Mouse (Mus musculus): ENCODE results near the gene Nup155.
"Not testable (repeated sequence)": the region's sequence is repeated elsewhere in the genome, so short reads cannot be mapped to it uniquely, and the experiment has no call there.

Nup155 gene

DNA sequence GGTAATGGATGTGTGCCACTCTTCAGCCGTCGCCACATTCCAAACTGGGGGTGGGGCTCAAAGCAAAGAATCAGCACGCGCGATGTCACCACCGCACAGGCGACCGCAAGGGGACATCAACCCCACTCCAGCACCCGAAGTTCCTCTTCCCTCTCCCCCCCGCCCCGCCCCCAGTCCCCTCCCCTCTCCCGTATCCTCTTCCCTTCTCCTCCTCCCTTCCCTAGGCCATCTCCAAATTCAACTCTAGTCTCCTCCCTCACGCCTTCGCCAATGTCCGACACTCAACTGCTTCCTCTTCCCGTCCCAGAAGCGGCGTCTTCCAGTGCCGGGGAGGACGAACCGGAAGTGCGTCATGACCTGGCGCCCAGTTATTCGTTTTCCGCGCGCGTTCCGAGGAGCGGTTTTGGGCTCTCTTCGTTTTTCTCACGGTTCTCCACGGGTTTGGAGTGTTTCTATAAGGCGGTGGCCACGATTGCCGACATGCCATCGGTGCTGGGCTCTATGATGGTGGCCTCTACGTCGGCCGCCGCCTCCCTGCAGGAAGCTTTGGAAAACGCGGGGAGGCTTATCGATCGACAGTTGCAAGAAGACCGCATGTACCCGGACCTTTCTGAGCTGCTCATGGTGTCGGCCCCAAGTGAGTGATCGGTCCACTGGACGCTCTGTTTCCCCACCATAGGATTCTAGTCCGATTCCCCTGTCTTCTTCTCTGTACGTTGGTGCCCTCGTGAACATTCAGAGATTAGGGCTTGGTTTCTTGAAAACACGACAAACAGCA, at the start of gene Nup155:
Nup155 (plus strand) TSS at position 308 of the 778 bp plus-strand sequence.
- peak; percentile 94 to 95 for DNase-seq

DNA sequence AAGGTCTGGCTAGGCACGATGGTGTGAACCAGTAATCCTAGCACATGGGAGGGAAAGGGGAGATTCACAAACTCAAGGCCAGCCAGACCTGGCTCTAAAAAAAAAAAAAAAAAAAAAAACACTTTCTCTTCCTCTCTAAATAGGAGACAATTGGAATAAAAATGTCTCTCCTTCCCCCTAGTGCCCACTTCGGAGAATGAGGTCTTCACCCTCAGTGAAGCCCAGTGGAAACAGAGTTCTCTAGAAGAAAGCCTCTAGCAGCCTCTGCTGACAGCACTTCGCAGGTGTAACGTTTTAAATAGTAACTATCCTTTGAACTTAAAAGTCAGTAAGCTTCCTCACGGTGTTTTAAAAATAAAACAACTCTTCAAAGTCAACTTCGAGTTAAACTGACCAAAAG, 43.9 kb upstream of the Nup155 start:
- DNase-seq = peak in 1 of 2 experiments; percentile 7

DNA sequence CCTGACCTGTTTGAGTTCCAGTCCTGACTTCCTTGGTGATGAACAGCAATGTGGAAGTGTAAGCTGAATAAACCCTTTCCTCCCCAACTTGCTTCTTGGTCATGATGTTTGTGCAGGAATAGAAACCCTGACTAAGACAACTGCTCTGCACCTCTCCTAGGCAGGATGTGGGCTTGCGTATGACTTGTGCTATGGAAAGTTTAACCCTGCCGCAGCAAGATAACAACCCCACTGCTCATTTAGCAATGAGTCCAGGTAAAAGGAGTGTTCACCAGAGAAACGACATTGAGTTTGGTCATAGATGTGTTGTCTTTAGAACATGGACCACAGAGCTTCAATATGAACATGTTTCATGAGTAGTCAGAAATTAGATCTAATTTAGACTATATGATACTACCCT, 35.9 kb upstream of the Nup155 start:
- not testable (repeated sequence) for DNase-seq

DNA sequence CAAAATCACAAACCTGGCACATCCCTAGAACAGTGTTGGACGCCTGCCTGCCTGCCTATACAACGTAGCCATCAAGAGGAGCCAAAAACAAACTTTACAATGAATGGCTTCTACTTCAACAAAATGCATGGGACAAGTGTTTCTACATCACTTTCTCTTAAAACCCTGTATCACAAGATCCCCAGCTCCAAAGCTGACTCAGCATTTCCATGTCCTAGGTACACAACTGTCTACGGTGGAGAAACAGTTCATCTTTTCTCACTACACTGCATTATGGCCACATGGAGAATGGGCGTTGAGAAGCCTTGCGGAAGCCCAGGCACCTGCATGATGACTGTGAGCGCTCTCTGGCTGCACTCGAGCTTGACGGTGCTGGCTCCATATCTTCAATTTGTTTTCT, 26.9 kb upstream of the Nup155 start:
- DNase-seq = no peak

DNA sequence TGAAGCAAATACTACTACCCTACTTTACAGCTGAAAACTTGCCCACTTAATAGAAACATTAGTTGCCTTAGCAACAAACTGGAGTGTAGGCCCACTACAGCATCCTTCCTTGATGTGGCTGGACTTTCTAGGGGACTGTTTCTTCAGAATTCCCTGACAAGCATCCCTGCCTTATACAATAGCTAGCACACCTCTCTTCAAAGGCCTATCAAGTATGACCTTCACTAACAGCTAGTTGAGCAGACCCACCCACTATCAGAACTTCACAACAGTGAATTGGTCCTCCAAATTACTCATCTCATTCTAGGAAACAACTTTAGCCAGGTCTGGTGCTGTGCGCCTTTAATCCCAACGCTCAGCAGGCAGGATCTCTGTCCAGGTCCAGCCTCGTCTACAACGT, 21.8 kb upstream of the Nup155 start:
- DNase-seq = no peak

DNA sequence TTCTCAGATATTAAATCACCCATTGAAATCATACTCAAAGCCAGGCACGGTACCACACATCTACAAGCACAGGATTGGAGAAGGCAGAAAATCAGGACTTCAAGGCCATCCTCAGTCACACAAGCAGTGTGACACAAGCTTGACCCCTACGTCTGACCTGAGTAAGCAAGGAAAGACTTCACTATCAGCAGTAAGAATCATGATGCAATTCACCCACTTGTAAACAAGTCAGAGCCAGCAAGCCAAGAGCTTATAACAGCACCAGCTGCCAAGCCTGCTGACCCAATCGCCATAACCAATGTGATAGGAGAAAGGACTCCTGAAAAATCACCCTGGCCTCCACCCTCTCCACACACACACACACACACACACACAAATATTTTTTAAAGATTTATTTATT, 20.4 kb upstream of the Nup155 start:
- DNase-seq = peak; percentile 17 to 33

DNA sequence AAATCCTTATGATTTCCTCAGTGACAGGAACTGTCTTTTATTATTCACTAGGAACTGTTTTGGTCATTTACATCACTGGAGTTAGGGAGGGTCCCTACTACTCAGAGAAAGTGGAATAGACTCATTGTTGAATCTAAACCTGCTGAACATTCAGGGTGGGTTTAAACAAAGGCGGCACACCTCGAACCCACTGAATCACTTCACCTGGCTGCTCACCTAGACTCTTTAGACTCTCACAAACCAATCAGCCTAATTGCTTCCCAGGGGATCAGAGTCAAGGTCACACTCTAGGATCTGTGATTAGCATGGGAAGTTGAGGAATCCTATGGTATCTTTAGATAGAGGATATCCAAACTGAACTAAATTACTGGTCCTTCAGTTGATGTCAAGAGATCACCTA, 18.4 kb upstream of the Nup155 start:
- DNase-seq = no peak

DNA sequence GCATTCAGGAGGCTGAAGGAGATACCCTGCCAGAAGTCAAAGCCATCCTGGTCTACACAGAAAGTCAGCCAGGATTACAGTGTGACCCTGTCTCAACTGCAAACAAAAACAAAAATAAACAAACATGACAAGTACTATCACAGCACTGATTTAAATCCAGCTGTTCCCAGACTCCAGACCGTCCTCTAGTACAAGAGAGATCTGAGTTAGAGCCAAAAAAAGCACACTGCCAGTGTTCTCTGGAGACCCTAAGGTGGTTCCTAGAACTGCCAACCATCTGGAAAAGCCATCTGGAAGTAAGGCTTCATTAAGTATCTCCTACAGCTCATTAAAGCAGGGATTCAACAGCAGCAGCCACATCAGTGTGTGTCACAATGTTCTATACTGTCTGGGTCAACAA, 16.4 kb upstream of the Nup155 start:
- not testable (repeated sequence) for DNase-seq

DNA sequence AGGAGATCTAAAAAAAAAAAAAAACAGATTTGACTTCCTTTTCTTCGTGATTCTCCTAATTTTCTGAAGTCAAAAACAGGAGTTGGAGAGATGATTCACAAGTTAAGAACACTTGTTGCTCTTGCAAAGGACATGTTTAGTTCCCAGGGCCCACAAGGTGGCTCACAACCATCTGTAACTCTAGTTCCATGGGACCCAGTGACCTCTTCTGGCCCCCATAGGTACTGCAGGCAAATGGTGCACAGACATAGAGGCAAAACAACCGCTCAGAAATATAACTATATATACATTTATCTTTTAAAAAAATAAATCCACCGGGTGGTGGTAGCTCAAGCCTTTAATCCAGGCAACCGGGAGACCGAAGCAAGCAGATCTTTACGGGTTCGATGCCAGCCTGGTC, 11.2 kb upstream of the Nup155 start:
- DNase-seq = peak; percentile 48 to 77

DNA sequence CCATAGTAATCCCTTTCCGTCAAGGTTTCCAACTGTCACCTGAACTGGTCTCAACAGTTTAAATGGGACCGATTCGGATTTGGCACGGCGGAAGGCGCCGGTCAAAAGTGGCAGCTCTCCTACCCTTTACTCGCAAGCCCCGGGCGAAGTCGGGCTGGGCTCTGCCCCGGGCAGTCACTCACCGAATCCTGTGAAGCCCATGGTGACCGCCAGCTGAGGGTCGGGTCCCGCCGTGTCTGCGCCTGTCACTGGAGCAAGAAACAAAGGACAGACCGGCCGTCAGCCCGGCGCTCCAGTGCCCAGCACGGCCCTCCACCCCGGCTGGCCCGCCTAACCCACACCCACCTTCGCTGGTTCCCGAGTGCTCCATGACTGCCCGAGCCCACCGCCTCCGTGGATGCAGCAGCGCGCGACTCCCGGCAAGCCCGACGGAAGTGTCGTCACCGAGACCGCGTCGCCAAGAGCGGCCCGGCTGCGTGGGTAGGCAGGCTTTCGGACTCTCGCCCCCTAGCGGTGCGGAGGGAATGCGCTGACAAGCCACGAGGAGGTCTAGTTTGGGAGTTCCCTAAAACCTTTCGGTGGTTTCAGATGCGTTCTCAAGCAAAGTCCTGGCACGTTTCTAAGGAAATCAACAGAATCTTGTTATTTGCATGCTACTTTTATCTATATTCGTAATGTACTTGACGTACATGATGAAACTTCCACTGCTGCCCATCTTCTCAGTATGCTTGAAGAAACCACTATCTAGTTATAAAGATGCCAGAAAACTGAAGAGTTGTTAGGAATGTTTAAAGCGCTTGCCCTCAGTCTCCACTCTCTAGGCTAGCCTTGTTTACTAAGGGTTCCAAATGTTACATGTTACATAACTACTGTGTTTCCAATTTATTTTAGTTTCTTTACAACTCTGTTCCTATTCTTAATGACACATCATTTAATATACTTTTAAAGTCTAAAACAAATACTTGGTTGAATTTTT, 10.0 kb upstream of the Nup155 start, which contains the start of gene Wdr70:
Wdr70 (minus strand) TSS at position 436 of the 976 bp plus-strand sequence.
- DNase-seq = peak; percentile 96 to 99

DNA sequence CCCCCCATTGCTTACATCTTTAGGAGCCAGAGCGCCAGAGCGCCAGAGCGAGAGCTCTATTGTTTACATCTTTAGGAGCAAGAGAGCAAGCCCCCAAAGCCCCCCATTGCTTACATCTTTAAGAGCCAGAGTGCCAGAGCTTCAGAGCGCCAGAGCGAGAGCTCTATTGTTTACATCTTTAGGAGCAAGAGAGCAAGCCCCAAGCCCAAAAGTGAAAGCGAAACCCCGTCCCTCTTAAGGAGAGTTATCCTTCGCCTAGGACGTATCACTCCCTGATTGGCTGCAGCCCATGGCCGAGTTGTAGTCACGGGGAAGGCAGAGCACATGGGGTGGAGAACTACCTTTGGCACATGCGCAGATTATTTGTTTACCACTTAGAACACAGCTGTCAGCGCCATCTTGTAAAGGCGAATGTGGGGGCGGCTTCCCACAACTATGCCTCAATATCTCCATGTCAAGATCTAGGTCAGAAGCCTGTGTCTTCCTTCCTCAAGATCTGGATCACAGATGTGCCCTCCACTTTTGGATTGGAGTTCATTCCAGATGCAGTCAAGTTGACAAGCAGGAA, 7.0 kb upstream of the Nup155 start:
- not testable (repeated sequence) for DNase-seq

DNA sequence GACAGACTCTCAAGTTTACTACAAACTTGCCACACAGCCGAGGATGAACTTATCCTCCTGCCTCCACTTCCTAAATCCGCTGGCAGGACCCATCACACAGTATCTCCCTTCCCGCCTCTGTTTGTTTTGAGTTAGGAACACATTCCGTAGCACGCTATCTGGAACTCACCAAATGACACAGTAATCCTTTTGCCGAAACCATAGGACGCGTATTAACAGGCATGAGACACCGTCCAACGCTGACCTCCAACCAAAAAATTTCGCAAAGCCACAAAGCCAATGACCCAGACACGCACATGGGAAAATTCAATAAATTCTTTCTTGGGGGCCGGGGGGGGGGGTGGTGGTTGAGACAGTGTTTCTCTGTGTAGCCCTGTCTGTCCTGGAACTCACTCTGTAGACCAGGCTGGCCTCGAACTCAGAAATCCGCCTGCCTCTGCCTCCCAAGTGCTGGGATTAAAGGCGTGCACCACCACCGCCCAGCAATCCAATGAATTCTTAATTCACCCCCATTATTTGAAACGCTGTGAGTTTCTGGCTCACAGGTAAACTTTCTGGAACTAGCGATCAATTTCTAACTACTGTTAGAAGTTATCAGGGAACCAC, 610 bp upstream of the Nup155 start:
- DNase-seq = no peak

DNA sequence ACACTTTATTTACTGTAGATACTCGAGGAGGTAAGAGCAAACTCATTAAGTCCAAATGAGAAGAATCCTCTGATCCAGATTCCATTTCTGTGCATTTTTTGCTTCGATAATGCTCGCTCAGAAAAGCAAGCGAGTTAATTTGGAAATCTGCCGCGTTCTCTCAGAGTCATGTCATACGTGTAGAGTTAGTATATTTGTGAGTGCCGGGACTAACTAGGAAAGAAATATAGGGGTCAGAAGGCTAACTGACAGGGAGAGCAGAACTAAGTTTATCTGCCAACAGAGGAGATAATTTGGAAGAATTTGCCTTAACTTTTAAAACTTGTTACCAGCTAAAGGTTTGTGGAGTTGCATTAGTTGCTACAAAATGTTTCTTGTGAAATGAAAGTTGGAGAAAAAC, 709 bp downstream of the Nup155 start:
- DNase-seq = no peak

DNA sequence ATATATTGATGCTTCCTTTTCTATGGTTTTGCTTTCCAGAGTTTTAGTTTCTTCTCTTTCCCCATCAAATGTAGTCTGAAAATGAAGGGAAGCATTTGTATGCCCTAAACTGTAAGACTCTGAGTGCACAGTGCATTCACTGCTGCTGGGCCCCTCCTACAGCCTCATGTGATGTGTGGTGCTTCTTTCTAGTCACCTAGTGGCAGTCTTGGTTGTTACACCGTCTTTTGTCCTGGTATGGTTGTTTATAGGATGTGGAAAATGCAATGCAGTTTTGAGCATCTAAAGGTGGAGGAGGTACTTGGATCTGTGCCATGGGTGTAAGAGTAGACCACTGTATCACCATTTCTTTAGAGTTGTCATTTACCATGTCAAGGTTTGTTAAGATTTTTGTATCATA, 20.2 kb downstream of the Nup155 start:
- DNase-seq = no peak

DNA sequence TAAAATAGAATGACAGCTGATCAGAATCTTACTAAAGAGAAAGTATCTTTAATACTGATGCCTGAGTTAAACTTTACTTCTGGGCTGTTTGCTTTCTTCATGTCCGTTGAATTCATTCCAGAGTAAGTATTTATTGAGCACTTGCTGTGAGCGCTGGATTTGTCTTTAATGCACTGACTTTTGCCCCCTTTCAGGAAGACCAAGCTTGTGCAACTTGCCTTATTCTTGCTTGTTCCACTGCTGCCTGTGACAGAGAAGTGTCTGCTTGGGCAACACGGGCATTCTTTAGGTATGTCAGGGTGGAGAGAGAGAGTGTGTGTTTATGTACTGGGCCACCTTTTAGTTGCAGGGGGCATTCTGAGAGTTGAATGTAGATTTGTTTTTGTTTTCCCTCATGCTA, 22.2 kb downstream of the Nup155 start:
- DNase-seq = no peak

DNA sequence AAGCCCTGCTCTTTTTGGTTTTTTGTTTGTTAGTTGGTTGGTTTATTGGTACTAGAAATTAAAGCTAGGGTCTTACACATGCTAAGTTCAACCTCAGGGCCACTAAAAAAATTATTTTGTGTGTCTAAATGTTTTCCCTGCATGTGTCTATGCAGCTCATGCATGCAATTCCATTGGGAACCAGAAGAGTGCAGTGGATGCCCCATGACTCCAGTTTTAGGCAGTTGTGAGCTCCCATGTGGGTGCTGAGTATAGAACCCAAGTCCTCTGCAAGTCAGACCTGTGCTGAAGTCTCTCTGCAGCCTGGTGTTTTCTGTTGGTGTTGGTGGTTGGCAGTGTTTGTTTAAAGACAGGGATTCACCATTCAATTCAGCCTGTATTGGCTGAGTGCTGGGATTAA, 22.7 kb downstream of the Nup155 start:
- no peak for DNase-seq

DNA sequence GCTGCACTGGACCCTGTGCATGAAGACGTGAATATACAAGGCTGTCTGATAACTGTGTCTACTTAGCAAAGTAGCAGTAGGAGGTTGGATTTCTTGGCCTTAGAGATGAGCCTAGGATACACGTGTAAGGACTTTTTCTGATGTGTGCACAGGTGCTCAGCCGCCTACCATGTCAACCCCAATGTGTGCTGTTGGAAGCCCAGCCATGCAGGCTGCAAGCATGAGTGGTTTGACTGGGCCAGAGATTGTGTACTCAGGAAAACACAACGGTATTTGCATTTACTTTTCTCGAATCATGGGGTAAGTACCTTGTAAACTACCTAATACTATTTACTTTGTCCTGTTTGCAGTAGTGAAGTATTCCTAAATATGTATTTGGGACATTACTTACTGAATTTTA, 26.5 kb downstream of the Nup155 start:
- no peak for DNase-seq

DNA sequence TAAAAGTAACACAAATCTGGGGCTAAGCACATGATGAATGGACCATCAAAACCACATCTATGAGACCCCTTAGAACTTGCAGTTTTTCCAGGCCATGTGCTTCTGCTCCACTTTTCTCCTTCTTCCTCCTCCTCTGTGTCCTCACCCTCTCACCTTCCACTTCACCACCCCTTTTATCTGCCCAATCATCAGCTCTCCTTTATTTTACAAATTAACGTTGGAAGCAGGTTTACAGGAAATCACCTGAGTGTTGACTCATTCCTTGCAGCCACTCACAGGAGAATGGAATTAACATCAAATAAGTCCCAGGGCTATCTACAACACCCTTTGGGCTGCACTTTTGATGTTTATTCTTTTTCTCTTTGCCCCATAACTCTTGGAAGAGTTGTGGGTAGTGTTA, 52.8 kb downstream of the Nup155 start:
- no peak for DNase-seq

DNA sequence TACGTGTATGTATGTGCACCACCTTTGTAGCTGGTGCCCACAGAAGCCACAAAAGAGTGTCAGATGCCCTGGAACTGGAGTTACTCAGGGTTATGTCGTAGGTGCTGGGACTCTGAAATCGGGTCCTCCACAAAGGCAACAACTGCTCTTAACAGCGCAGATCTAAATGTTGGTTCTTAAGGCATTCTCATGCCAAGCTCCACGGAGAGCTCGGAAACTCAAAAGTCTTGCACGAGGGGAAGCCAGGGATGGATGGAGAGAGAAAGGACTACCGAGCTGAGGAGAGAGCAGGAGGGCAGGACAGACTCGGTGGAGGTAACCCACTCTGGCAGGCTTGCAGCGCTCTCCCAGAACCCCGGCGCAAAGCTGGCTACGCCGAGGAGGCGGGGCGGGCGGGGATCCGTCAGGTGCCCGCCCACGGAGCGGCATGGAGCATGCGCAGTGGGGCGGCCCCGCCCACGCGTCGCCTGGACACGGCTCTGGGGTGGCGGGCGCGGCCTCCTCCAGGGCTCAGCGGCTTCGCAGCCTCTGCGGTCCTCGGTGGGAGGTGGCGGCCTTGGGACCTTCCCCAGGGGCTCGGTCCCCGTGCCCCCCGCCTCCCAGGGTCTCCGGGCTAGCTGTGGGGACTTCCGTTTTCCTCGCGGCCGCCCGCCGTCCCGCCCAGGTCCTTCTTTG, 59.7 kb downstream of the Nup155 start, which contains the start of gene Cplane1:
Cplane1 (plus strand) TSS at position 516 of the 675 bp plus-strand sequence.
- peak; percentile 92 to 98 for DNase-seq

DNA sequence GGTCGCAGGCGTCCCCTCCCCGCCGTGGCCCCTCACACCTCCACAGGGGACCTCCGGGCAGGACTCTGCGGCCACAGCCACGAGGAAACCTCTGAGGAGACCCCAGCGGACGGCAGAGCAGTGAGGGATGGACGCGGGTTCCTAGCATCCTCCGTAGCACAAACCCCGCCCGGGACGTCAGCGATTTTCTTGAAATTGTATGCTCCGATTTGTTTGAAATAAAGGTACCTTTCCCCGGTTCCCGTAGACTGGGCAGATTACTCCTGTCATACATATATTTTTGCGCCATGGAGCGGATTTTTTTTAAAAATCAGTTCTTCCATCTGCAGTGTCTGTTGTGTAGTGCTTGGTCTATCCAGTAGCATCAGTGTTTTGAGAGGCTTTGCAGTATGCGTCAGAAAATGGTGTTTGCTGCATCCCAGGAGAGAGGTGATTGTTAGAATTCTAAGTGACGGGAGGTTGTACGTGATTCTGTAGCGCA, 60.2 kb downstream of the Nup155 start:
- peak; percentile 5 to 50 for DNase-seq

DNA sequence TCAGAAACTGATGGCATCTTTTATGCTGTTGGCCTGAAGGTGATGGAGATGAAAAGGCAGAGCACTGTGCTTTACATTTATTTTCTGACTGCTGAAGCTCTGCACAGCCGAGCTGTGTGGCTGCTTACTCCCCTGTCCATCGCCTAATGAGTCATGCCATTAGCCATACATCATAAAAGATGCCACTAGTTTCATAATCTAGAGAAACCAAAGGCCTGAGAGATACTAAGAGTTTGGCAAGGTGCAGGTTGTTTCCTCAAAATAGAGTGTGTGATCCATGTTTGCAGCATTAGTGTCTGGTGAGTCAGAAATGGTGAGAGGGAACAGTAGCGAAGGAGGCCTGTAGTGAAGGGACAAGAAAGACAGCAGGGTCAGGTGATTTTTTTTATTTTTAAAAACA, 80.5 kb downstream of the Nup155 start:
- no peak for DNase-seq

DNA sequence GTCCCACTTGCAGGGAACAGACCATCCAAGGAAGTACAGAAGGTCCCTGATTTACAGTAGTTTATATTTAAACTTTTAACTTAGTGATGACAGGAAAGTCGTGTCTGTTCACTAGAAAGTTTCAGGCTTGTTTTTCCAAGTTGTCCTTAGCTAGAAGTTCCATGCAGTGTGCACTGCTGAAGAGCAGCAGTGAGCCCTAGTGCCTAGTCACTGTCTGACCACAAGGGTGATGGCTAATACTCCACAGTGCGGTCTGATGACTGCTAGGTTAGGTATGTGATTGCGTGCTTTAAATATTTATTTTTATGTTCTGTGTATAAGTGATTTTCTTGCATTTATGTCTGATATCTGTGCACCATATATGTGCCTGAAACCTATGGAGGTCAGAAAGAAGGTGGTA, 81.4 kb downstream of the Nup155 start:
- no peak for DNase-seq
